In the genomic region with DNA sequence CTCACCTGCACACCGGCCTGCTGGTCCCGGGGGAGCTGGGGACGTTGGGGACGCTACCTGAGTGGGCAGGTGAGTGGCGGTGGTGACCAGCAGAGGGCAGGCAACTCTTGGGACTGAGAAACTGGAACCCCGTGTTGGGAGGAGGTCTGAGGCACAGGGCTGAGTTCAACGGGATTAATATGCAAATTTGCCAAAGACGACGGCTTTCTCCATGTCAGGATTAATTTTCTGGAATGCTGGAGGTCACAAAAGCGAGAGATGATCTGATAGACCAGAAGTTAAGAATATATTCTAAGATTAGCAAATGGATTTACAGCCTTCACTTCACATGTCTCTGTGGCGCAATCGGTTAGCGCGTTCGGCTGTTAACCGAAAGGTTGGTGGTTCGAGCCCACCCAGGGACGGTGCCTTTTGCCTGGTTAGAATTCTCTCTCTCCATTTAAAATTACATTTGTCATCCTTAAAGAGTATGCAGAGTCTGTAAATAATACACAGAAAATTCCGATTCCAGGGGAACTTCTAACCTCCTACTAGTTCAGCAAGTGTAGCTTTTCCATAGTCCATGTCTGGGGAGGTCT, we compare ENCODE assay signal across 7 mouse cellular contexts. TPM values are rescaled to one million over a fixed set of nuclear protein-coding genes. Genes with fewer than 3 reads are reported as not detected.
DNase-seq lines count a peak whose midpoint lies in the region; ATAC-seq and TF ChIP-seq lines count a peak whose summit lies in the region.

No protein-coding gene starts in this region.

- intact Hi-C loops in gastrocnemius, postnatal 36 days (cut with DNase I): loop anchor here (5.0 kb wide), 1 partner anchor 35 kb away; no protein-coding TSS in a partner anchor
- intact Hi-C loops in left cerebral cortex, postnatal 4 days (cut with DNase I): no loop called here

- H3K36me3 ChIP-seq in intestine, postnatal 0 days (ENCODE audit: control insufficient read depth, insufficient read depth): no peaks in the 10 kb centered on the region
- no peaks in the 10 kb centered on the region for H3K36me3 ChIP-seq in midbrain, embryonic 11.5 days (ENCODE audit: control insufficient read depth, insufficient read depth, low read length)

- H3K9ac ChIP-seq in intestine, postnatal 0 days (ENCODE audit: low read depth, low read length): peak overlapping the region; percentile 32; the same call in 1 of the 2 replicates
- peak overlapping the region; percentile 33; the same call in 1 of the 2 replicates for H3K9ac ChIP-seq in midbrain, embryonic 11.5 days (ENCODE audit: low read length)

- peak; percentile 66 for DNase-seq in adrenal gland, adult 8-10 months
- DNase-seq in embryo, embryonic 11.5 days (ENCODE audit: low read depth, low spot score): peak; percentile 62
- peak; percentile 51 to 75 for DNase-seq in gastrocnemius, postnatal 36 days
- DNase-seq in left cerebral cortex, postnatal 4 days: peak; percentile 79
- peak; percentile 98 for DNase-seq in midbrain, embryonic 11.5 days (ENCODE audit: low spot score, missing footprints)
- peak; percentile 67 for DNase-seq in spleen, adult 12 weeks (ENCODE audit: low spot score)

- H3K4me1 ChIP-seq in intestine, postnatal 0 days (replicated peaks; ENCODE audit: control insufficient read depth, insufficient read depth, low read length): no peaks in the 10 kb centered on the region; the same call in 1 of the 2 replicates
- 0 out of 2 replicates have a peak, but pooled peaks cover 3% of the 10 kb centered on the region for H3K4me1 ChIP-seq in midbrain, embryonic 11.5 days (ENCODE audit: control insufficient read depth, insufficient read depth, low read length)

- H3K9me3 ChIP-seq in intestine, postnatal 0 days (ENCODE audit: control insufficient read depth): no peaks in the 10 kb centered on the region
- H3K9me3 ChIP-seq in midbrain, embryonic 11.5 days (ENCODE audit: control insufficient read depth, low read length): no peaks in the 10 kb centered on the region

- 1% methylated on average over 19 of the region's 19 CpGs for WGBS in intestine, postnatal 0 days
- 0% methylated on average over 19 of the region's 19 CpGs for WGBS in midbrain, embryonic 11.5 days

- H3K27me3 ChIP-seq in intestine, postnatal 0 days (replicated peaks; ENCODE audit: control insufficient read depth, insufficient read depth, low read length): no peaks in the 10 kb centered on the region
- no peaks in the 10 kb centered on the region; the same call in 1 of the 2 replicates for H3K27me3 ChIP-seq in midbrain, embryonic 11.5 days (ENCODE audit: control insufficient read depth, insufficient read depth, low read length)

- H3K27ac ChIP-seq in intestine, postnatal 0 days (ENCODE audit: low read depth, low read length): peak overlapping the region; percentile 54
- no peak overlapping the region for H3K27ac ChIP-seq in midbrain, embryonic 11.5 days (ENCODE audit: low read depth, low read length)

- H3K4me2 ChIP-seq in intestine, postnatal 0 days (replicated peaks; ENCODE audit: low read depth): peak overlapping the region; percentile 69
- H3K4me2 ChIP-seq in midbrain, embryonic 11.5 days: peak overlapping the region; percentile 78

- TF ChIP-seq CTCF in intestine, postnatal 0 days (IDR thresholded peaks at IDR 0.05; ENCODE audit: low read depth): peak; percentile 76

- peak overlapping the region; percentile 43 for H3K4me3 ChIP-seq in intestine, postnatal 0 days (ENCODE audit: low read depth, low read length)
- peak overlapping the region; percentile 48 for H3K4me3 ChIP-seq in midbrain, embryonic 11.5 days (ENCODE audit: low read depth, low read length)

- ATAC-seq in intestine, postnatal 0 days: peak; percentile 41
- peak; percentile 26; the same call in 1 of the 2 replicates for ATAC-seq in midbrain, embryonic 11.5 days (ENCODE audit: low FRiP score)

RNA-seq across cellular contexts. Expression of gene Hfe2, which starts 27.4 kb away (rescaled TPM):
- total RNA-seq in adrenal gland, adult 8-10 months (2022): under 1 TPM in 1 of 4 experiments, not detected in 3; 0.27 TPM
- total RNA-seq in gastrocnemius, postnatal 36 days (2021): 100 to 1,000 TPM; 612 to 621 TPM
- 0.07 TPM in 1 of 2 replicates, not detected in the other for polyA plus RNA-seq in intestine, postnatal 0 days (2015; fragmentation: Nextera tagmentation; extraction: Ambion mirVana)
- 1 to 10 TPM; 1.1 TPM for total RNA-seq in left cerebral cortex, postnatal 4 days (2021)
- polyA plus RNA-seq in midbrain, embryonic 11.5 days (2014; fragmentation: Nextera tagmentation; extraction: Ambion mirVana): 1.3 and 1.7 TPM in 2 replicates

RNA-seq across cellular contexts. Expression of gene BC107364, which starts 45.4 kb away (rescaled TPM):
- total RNA-seq in adrenal gland, adult 8-10 months (2022): not detected
- total RNA-seq in gastrocnemius, postnatal 36 days (2021): not detected
- polyA plus RNA-seq in intestine, postnatal 0 days (2015; fragmentation: Nextera tagmentation; extraction: Ambion mirVana): 0.54 and 0.56 TPM in 2 replicates
- total RNA-seq in left cerebral cortex, postnatal 4 days (2021): not detected
- polyA plus RNA-seq in midbrain, embryonic 11.5 days (2014; fragmentation: Nextera tagmentation; extraction: Ambion mirVana): not detected in 2 replicates

Comparison
In these comparisons a context has a peak if more than half of its experiments do, and no peak if none do; other contexts are left out.
1. RNA of gene Hfe2, which starts 27.4 kb away (total RNA-seq): 612 to 621 TPM in gastrocnemius, postnatal 36 days; 1.1 TPM in left cerebral cortex, postnatal 4 days and 0.27 TPM in adrenal gland, adult 8-10 months; every median in the first group is over 100 times any median in the second.
2. Peak in every context shown above with its lines, with median percentiles within 50 percentile points of each other: DNase-seq.